Mouse (Mus musculus): ENCODE measurements around the gene Hist2h3b.

Hist2h3b gene

DNA sequence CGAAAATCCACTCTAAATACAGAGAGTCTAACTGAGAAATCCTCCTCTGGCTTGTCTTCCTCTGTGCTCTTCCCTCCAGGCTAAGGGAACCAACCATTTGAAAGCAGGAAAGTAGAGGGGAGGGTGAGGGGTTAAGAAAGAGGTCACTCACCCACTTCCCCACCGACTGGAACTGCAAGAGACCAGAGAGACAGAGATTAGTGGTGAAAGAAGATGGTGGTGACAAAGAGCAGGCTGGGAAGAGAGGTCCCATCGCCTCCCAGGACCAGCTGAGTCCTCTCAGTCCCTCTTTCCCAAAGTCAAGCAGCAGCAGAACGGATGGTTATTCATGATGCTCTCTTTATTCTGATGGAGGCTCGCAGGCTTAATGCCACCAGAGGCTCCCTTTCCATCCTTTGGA is 24.9 kb downstream of the Hist2h3b start:
- no peak for ATAC-seq (ENCODE audit: insufficient number of reproducible peaks, low FRiP score, low TSS enrichment)

GRCm38 (mm10) chr3:96293787-96294186 is 25.3 kb downstream of the Hist2h3b start, which contains the start of gene Fcgr1:
Gene Fcgr1, minus strand, starts transcription at chr3:96293969.
- no peak for ATAC-seq (ENCODE audit: insufficient number of reproducible peaks, low FRiP score, low TSS enrichment)

DNA sequence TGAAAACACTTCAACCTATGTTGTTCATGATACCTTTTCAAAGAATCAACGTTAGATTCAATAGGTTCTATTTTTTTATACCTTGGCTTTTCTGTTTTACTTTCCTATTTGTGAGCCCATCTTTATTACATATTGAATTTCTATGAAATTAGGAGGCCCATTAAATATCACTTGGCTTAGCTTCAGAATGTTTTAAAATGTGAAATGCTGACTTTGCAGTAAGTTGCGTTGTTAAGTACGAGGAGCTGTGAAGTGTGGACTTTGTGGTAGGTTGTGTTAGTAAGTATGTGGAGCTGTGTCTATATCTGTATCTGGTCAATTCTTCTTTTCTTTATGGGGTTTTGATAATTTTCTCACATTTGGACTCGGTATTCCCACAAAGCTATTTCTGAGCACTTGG is 29.9 kb downstream of the Hist2h3b start:
- no peak for ATAC-seq (ENCODE audit: insufficient number of reproducible peaks, low FRiP score, low TSS enrichment)

- ATAC-seq (ENCODE audit: insufficient number of reproducible peaks, low FRiP score, low TSS enrichment), result no peak
Measured at GRCm38 (mm10) chr3:96299562-96299961, 31.1 kb downstream of the Hist2h3b start.

- ATAC-seq (ENCODE audit: insufficient number of reproducible peaks, low FRiP score, low TSS enrichment), result no peak
Measured at GRCm38 (mm10) chr3:96300706-96301529, 32.5 kb downstream of the Hist2h3b start.

GRCm38 (mm10) chr3:96302076-96302475 is 33.6 kb downstream of the Hist2h3b start:
- ATAC-seq (ENCODE audit: insufficient number of reproducible peaks, low FRiP score, low TSS enrichment), result no peak

DNA sequence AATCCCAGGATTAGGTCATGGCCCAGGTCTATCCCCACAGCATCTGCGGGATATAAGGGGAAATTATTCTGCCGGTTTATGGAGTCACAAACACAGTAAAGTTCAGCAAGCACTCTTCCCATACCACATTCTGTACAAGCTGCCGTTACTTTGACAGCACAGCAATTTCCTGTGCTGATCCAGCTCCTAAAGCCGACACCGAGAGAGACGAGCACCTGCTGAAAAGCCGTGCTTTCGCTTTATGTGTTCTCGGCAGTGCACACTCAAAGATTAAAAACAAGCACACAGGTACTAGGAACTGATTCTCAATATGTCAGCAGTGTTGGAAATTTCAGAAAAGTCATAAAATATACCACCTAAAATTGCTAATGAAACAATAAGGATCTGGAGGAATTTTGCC is 38.1 kb downstream of the Hist2h3b start:
- ATAC-seq (ENCODE audit: insufficient number of reproducible peaks, low FRiP score, low TSS enrichment), result no peak

GRCm38 (mm10) chr3:96309441-96309840 is 41.0 kb downstream of the Hist2h3b start:
- ATAC-seq (ENCODE audit: insufficient number of reproducible peaks, low FRiP score, low TSS enrichment), result no peak

DNA sequence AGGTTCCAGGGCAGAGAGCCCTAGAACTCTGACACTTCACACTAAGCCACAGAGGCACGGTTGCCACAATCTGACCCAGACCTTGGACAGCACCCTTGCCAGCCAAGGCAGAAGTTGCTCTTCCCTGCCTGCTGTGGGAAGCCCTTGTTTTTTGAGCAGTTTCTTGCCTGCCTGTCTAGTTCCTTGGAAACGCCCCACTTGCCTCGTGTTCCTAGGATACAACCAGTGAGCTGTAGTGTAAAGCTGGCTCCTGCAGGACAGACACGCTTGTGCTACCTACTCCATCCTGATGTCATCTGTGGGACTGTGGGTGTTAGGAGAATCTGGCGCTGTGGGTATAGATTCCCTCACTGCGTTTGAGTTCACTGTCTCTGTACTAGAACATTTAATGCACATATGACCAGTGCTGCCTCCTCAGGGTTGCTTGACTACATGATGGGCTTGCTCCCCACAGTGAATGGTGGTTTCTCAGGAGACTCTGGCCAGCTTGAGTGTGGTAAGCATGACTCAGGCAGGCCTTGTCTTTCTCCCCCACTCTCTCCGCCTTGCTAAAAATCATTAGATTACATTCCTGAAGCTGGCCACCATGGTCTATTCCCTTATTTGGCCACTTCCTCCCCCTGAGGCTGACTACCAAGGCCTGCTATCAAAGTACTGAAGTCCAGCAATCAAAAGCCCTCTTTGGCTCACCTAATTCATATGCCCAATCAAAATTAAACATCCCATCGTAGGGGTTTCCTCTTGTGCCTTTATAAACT is 44.1 kb downstream of the Hist2h3b start:
- ATAC-seq (ENCODE audit: insufficient number of reproducible peaks, low FRiP score, low TSS enrichment), result no peak

Measured in cerebellum, adult (tissue).